Mouse (Mus musculus) liver, adult 2 months (tissue): ENCODE data around the gene Rbks.

Experiments used
- CTCF ChIP-seq: fragments of 200-500 bp; IDR thresholded peaks from 2 replicates; pipeline ENCODE4 v1.5.1; 2011; ENCODE audit warnings: low read depth, low read length, control low read depth
- POLR2A ChIP-seq: fragments of 200-500 bp; IDR thresholded peaks from 2 replicates; pipeline ENCODE4 v1.6.1; 2011; ENCODE audit warnings: low read length, control low read depth; ENCODE audit not compliant: insufficient read depth; ENCODE audit errors: extremely low read depth

DNA sequence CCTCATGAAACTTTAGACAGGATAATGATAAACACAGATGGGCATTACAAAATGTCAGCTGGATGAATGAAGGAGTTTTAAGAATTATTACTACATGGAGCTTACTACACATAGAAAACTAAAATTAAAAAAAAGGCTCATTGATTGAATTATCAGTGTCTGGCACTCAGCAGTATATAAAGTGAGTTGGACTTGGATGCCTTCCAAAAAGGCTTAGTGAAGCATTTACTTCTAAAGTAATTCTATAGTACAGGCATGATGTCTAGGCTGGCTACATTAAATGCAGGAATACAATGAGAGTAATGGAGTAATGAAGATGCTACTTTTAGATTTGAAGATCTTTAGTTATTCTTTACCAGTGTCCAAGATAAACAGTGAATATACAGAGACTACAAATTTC, 4.2 kb downstream of the Rbks start:
- TF ChIP-seq POLR2A (no peak), CTCF (no peak)
